Mouse (Mus musculus): ENCODE data around the gene Gpx6. TPM values are rescaled to one million over a fixed set of nuclear protein-coding genes. Genes with fewer than 3 reads are reported as not detected.
A peak's percentile ranks its signal among the peaks of the same experiment; 100 is the strongest.

Gpx6 gene
- not detected in 2 replicates for total RNA-seq (2017)

DNA sequence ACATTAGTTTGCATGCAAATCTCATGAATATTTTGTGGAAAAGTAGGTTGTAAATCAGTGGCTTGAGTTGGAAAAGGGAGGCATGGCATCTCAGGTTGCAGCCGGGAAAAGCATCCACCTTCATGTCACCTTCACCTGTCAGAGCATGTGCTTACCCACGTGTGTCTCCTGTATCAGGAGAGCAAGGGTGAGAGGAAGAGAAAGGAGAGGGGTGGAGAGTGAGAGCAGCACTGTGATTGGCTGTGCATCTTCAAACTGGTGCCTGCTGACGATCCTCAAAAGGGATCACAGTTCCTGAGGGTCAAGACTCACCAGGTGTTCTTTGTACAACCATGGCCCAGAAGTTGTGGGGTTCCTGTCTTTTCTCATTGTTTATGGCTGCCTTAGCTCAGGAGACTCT, at the start of gene Gpx6:
TSS of gene Gpx6 (plus strand) at position 200 of the 400 bp plus-strand sequence.
- no peak for ATAC-seq (replicated peaks in 1 of 2; ENCODE audit: insufficient read depth in 1 of 2, low FRiP score in 2 of 2, low TSS enrichment in 1 of 2, low read depth in 1 of 2, poor library complexity in 2 of 2, severe bottlenecking in 2 of 2)

DNA sequence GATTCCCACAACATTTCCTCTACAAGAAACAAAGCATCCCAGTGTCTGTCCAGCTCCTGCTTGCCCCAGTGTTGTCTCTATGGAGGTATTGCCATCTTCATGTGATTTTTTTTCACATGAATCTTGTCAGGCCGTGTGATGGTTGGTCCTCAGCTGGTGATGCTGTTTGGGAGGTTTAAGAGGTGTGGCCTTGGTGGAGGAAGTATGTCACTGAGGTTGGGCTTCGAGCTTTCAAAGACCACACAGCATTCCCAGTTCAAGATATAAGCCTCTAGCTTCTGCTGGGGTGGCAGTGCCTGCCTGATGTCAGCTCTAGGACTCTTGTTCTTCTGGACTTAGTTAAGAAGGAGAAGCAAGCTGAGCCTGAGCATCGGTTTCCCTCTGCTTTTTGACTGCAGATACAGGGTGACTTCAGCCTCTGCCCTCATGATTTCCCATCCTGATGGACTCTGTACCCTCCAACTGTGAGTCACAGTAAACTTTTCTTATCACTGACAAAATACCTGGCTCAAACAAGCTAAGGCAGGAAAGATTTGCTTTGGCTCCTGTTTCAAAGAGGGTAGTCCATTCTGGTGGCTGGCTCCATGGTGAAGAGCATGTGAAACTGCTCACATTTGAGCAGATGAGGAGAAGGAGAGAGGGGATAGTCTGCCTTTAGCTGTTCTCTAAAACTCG, 49.0 kb upstream of the Gpx6 start:
- ATAC-seq (replicated peaks in 1 of 2; ENCODE audit: insufficient read depth in 1 of 2, low FRiP score in 2 of 2, low TSS enrichment in 1 of 2, low read depth in 1 of 2, poor library complexity in 2 of 2, severe bottlenecking in 2 of 2): no peak

- ATAC-seq (replicated peaks in 1 of 2; ENCODE audit: insufficient read depth in 1 of 2, low FRiP score in 2 of 2, low TSS enrichment in 1 of 2, low read depth in 1 of 2, poor library complexity in 2 of 2, severe bottlenecking in 2 of 2): no peak
These were observed 48.0 kb upstream of the Gpx6 start for GRCm38 (mm10) chr13:21263910-21264309.

GRCm38 (mm10) chr13:21264366-21264765, 47.6 kb upstream of the Gpx6 start:
- no peak for ATAC-seq (replicated peaks in 1 of 2; ENCODE audit: insufficient read depth in 1 of 2, low FRiP score in 2 of 2, low TSS enrichment in 1 of 2, low read depth in 1 of 2, poor library complexity in 2 of 2, severe bottlenecking in 2 of 2)

DNA sequence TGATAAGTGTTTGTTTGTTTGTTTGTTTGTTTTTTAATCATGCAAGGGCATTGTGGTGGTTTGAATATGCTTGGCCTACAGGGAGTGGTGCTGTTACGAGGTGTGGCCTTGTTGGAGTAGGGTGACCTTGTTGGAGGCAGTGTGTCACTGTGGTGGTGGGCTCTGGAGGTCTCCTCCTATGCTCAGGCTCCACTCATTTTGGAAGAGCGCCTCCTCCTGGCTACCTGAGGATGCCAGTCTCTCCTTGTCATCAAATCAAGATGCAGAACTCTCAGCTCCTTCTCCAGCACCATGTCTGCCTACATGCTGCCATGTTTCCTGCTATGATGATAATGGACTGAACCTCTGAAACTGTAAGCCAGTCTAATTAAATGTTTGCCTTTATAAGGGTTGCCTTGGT, 46.2 kb upstream of the Gpx6 start:
- ATAC-seq (replicated peaks in 1 of 2; ENCODE audit: insufficient read depth in 1 of 2, low FRiP score in 2 of 2, low TSS enrichment in 1 of 2, low read depth in 1 of 2, poor library complexity in 2 of 2, severe bottlenecking in 2 of 2): no peak

- ATAC-seq (replicated peaks in 1 of 2; ENCODE audit: insufficient read depth in 1 of 2, low FRiP score in 2 of 2, low TSS enrichment in 1 of 2, low read depth in 1 of 2, poor library complexity in 2 of 2, severe bottlenecking in 2 of 2): no peak
These were observed 44.4 kb upstream of the Gpx6 start for GRCm38 (mm10) chr13:21267541-21267940.

GRCm38 (mm10) chr13:21268262-21268661, 43.7 kb upstream of the Gpx6 start:
- no peak for ATAC-seq (replicated peaks in 1 of 2; ENCODE audit: insufficient read depth in 1 of 2, low FRiP score in 2 of 2, low TSS enrichment in 1 of 2, low read depth in 1 of 2, poor library complexity in 2 of 2, severe bottlenecking in 2 of 2)

DNA sequence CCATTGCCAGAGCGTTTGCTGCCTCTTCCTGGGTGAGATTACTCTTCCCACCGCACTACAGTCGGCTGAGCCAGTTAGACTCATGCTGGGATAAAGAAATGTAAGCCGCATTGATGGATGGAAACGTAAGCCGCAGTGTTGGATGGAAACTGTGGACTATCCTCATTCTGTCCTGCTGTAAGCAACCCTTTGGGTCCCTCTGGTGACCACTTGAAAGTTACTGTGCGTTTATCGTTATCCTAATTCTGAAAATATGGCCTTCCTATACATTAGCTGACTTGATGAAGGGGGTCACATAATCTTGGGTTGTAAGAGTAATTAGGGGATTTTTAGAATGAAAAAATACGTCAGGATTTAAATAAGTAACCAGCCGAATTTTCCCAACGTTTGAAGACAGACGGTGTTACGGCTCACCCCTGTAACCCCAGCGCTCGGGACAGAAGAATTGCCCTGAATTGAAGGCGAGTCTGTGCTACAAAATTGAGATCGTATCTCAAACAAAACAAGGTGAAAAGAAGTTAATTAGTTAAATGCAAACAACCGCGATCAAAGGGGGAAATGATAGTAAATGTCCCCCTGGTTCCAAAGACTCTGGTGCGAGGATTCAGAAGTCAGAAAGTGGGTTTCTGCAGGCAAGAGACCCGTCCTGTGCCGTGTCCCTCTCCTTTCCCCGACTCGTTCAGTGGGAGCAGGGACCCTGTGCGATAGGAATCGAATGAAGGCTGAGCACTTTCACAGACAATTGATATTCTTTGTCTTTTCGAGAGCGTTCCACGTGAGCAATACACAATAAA, 36.7 kb upstream of the Gpx6 start:
- ATAC-seq (replicated peaks in 1 of 2; ENCODE audit: insufficient read depth in 1 of 2, low FRiP score in 2 of 2, low TSS enrichment in 1 of 2, low read depth in 1 of 2, poor library complexity in 2 of 2, severe bottlenecking in 2 of 2): peak; percentile 33 to 56; a peak in 2 of 4 replicates

DNA sequence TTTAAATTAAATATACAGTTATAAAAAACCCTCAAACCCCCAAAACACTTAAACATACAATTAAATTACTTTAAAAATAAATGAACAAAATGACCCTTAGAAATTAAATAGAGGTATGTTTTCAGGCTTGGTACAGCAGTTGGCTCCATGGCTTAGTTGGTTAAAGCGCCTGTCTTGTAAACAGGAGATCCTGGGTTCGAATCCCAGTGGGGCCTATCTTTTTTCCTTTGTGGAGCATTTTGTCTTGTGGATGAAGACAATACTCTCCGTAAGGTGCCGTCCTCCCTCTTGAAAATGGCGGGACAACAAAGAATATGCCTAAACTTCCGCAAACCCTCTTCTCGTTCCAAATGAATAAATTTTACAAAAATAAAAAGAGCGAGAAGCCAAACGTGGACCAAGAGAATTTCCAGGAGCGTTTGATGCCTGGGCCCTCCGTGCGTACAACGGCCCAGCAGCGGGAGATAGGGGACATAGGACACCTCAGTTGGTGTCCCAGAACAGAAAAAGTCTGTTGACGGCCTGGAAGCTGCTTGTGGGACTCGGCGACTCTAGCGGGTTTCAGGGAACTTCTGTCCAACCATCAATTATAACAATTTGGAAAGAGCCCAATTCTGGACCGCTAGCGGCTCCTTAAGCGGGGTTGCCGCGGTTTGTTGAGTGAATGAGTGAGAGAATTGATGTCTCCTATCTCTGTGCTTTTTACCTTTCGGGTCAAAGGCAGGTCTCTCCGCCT, 35.9 kb upstream of the Gpx6 start:
- ATAC-seq (replicated peaks in 1 of 2; ENCODE audit: insufficient read depth in 1 of 2, low FRiP score in 2 of 2, low TSS enrichment in 1 of 2, low read depth in 1 of 2, poor library complexity in 2 of 2, severe bottlenecking in 2 of 2): no peak

DNA sequence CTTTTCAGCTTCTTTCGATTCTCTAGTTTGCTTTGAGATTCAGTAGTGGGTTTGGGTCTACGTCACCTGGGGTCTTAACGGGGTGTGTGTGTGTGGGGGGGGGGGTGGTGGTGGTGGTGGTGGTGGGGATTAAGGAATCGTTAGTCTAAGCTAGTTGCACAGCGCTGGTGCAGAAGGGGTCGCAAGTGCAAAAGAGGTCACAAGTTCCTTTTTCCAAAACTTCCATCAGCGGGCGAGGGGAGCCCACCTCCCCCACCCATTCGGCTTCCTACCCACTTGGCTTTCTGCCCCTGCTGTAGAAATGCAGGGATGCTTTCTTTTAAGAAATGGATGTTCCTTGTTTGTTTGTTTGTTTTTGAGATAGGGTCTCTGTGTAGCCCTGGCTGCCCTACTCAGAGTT, 35.4 kb upstream of the Gpx6 start:
- ATAC-seq (replicated peaks in 1 of 2; ENCODE audit: insufficient read depth in 1 of 2, low FRiP score in 2 of 2, low TSS enrichment in 1 of 2, low read depth in 1 of 2, poor library complexity in 2 of 2, severe bottlenecking in 2 of 2): no peak

DNA sequence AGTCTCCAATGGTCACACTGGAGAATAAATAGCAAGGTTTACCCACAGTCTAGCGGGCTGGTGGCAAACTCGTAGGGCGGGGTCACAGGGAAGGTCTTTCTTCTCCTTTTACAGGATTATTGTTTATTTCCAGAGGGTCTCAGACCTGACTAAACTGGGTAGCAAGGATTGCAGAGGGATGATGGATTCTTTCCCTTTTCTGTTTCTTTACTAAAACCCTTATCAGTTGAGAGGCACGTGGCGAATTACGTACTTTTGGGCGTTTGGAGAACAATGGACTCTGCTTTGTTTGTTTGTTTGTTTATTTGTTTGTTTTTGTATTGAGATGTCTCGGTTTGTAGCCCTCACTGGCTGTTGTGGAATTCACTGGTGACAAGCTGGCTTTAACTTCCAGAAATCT, 32.8 kb upstream of the Gpx6 start:
- no peak for ATAC-seq (replicated peaks in 1 of 2; ENCODE audit: insufficient read depth in 1 of 2, low FRiP score in 2 of 2, low TSS enrichment in 1 of 2, low read depth in 1 of 2, poor library complexity in 2 of 2, severe bottlenecking in 2 of 2)

- peak; percentile 70 to 74 for ATAC-seq (replicated peaks in 1 of 2; ENCODE audit: insufficient read depth in 1 of 2, low FRiP score in 2 of 2, low TSS enrichment in 1 of 2, low read depth in 1 of 2, poor library complexity in 2 of 2, severe bottlenecking in 2 of 2)
These were observed 32.4 kb upstream of the Gpx6 start for GRCm38 (mm10) chr13:21279559-21279958.

DNA sequence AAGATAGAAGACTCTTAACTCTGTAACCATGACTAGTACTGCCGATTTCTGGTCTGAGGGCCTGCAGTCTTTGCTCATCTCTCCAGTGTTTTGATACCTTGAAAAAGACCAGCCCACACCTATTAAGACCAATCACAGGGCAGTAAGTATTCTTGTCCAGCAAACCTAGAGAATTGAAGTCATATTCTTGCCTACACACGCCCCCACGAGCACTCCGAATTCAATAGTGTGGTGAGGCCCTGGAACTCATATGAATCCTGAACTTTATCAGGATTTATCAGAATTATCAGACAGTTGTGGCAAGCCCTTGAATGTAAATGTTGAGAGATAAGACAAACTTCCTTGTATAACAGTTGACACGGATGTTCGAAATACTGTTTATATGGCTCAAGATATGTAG, 19.3 kb upstream of the Gpx6 start, which contains the start of gene Gpx5:
TSS of gene Gpx5 (minus strand) at position 101 of the 400 bp plus-strand sequence.
- no peak for ATAC-seq (replicated peaks in 1 of 2; ENCODE audit: insufficient read depth in 1 of 2, low FRiP score in 2 of 2, low TSS enrichment in 1 of 2, low read depth in 1 of 2, poor library complexity in 2 of 2, severe bottlenecking in 2 of 2)

- ATAC-seq (replicated peaks in 1 of 2; ENCODE audit: insufficient read depth in 1 of 2, low FRiP score in 2 of 2, low TSS enrichment in 1 of 2, low read depth in 1 of 2, poor library complexity in 2 of 2, severe bottlenecking in 2 of 2): no peak
These were observed 13.4 kb upstream of the Gpx6 start for GRCm38 (mm10) chr13:21298557-21298956.

- no peak for ATAC-seq (replicated peaks in 1 of 2; ENCODE audit: insufficient read depth in 1 of 2, low FRiP score in 2 of 2, low TSS enrichment in 1 of 2, low read depth in 1 of 2, poor library complexity in 2 of 2, severe bottlenecking in 2 of 2)
These were observed 7.3 kb upstream of the Gpx6 start for GRCm38 (mm10) chr13:21304483-21305066.

GRCm38 (mm10) chr13:21309788-21310187, 2.1 kb upstream of the Gpx6 start:
- ATAC-seq (replicated peaks in 1 of 2; ENCODE audit: insufficient read depth in 1 of 2, low FRiP score in 2 of 2, low TSS enrichment in 1 of 2, low read depth in 1 of 2, poor library complexity in 2 of 2, severe bottlenecking in 2 of 2): no peak

DNA sequence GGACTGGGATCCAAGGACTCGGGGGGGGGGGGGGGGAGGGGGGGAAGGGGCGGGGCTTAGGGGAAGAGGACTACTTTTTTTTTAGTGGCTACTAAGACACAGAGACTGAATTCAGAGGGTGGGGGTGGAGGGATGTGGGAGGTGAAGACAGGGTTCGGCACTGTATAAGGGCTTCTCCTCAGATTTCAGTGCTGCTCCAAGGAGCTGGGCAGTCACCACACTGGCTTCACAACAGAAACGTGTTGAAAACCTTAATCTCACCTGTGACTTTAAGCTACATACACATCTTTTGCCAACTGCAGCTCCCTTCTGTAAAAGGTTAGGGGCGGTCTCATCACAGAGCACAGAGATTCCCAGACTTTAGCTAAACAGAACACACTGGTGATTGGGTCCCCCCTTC, 929 bp downstream of the Gpx6 start:
- no peak for ATAC-seq (replicated peaks in 1 of 2; ENCODE audit: insufficient read depth in 1 of 2, low FRiP score in 2 of 2, low TSS enrichment in 1 of 2, low read depth in 1 of 2, poor library complexity in 2 of 2, severe bottlenecking in 2 of 2)

DNA sequence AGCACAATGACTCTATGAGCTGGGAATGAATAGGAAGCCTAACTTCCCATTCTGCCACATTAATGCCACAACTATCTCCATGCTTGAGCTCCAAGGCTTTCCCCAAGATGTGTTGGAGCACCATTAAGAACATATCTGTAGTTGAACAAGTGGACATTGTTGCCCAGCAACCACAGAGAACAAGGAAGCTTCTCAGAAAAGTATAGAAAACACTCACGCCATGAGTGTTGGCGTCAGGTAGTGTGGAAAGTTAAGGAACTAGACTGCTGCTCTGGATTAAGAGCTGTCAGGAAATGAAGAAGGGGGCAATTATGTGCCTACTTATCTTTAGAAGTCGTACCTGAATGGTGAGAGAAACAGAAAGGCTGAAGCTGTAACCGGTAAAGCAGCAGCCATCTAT, 2.0 kb downstream of the Gpx6 start:
- no peak for ATAC-seq (replicated peaks in 1 of 2; ENCODE audit: insufficient read depth in 1 of 2, low FRiP score in 2 of 2, low TSS enrichment in 1 of 2, low read depth in 1 of 2, poor library complexity in 2 of 2, severe bottlenecking in 2 of 2)

Measured in hematopoietic stem cell, adult 5-6 weeks (primary cell).